Mouse (Mus musculus) neural tube, embryonic 12.5 days (tissue): ENCODE measurements around the gene 2510009E07Rik. TPM values are rescaled to one million over a fixed set of nuclear protein-coding genes. Genes with fewer than 3 reads are reported as not detected.

ENCODE experiments used
- polyA plus RNA-seq: library from polyadenylated mRNA; unstranded; fragments of >200 nt; fragmentation: Nextera tagmentation; extraction: Ambion mirVana; gene quantifications from 2 replicates; pipeline ENCODE4 v1.2.1, GENCODE M21; 2016

2510009E07Rik gene
- polyA plus RNA-seq, 1 experiment from 2014 or later, result 74.6 TPM

Other genes with a start within 250 kb of the 2510009E07Rik start
- 1.5 and 1.9 TPM in 2 replicates for gene Ehhadh, start 93.1 kb upstream of the 2510009E07Rik start, polyA plus RNA-seq
- gene Map3k13, start 99.7 kb upstream of the 2510009E07Rik start, polyA plus RNA-seq, result 11.0 and 12.2 TPM in 2 replicates